Mouse (Mus musculus) lung, postnatal 0 days (tissue): ENCODE measurements around the gene Col20a1. TPM values are rescaled to one million over a fixed set of nuclear protein-coding genes. Genes with fewer than 3 reads are reported as not detected.

Source experiments
- ATAC-seq: fragments of 200-750 bp; cut with Nextera tagmentation; 2 replicates; pipeline ENCODE4 v1.8.0; 2017; ENCODE audit warnings: moderate library complexity
- DNase-seq: peaks from one replicate; pipeline ENCODE4 v3.0.0-alpha.2; 2016; ENCODE audit warnings: low spot score
- H3K27ac ChIP-seq: fragments of 300-500 bp; sonication (generic); 2 replicates; pipeline ENCODE4 v1.5.1; 2014; ENCODE audit warnings: antibody characterized with exemption, mild to moderate bottlenecking, low read length, mixed read lengths
- H3K27me3 ChIP-seq: fragments of 300-500 bp; sonication (generic); replicated peaks from 2 replicates; pipeline ENCODE4 v1.6.1; 2014; ENCODE audit warnings: low read length, mixed read lengths; ENCODE audit not compliant: insufficient read depth
- H3K36me3 ChIP-seq: fragments of 300-500 bp; sonication (generic); 2 replicates; pipeline ENCODE4 v1.6.1; 2014; ENCODE audit warnings: low read length, mixed read lengths; ENCODE audit not compliant: insufficient read depth
- H3K4me1 ChIP-seq: fragments of 300-500 bp; sonication (generic); 2 replicates; pipeline ENCODE4 v1.6.1; 2014; ENCODE audit warnings: antibody characterized with exemption, low read depth, low read length, mixed read lengths; ENCODE audit not compliant: insufficient read depth
- H3K4me2 ChIP-seq: fragments of 300-500 bp; sonication (generic); replicated peaks from 2 replicates; pipeline ENCODE4 v1.6.1; 2014; ENCODE audit warnings: low read depth, mild to moderate bottlenecking, low read length, moderate library complexity, mixed read lengths
- H3K4me3 ChIP-seq: fragments of 300-500 bp; sonication (generic); 2 replicates; pipeline ENCODE4 v1.5.1; 2014; ENCODE audit warnings: low read depth, low read length
- H3K9ac ChIP-seq: fragments of 300-500 bp; sonication (generic); replicated peaks from 2 replicates; pipeline ENCODE4 v1.6.1; 2014; ENCODE audit warnings: low read depth, mild to moderate bottlenecking
- H3K9me3 ChIP-seq: fragments of 300-500 bp; sonication (generic); 2 replicates; pipeline ENCODE4 v1.6.1; 2016; ENCODE audit warnings: low read length, mixed read lengths
- CTCF ChIP-seq: IDR thresholded peaks from 2 replicates; pipeline ENCODE4 v1.5.1; 2016; ENCODE audit warnings: antibody characterized with exemption, mild to moderate bottlenecking
- EP300 ChIP-seq: IDR thresholded peaks from 2 replicates; pipeline ENCODE4 v1.6.1; 2016; ENCODE audit warnings: antibody characterized with exemption, mild to moderate bottlenecking, control low read depth
- WGBS: fragments of 180-500 bp; shearing (Covaris S2); extraction: QIAGEN DNeasy Blood & Tissue Kit; methylation state at CpG from one replicate; pipeline ENCODE4 v1.1.7; 2014; 5-methylcytosine and 5-hydroxymethylcytosine counted together
- polyA plus RNA-seq: library from polyadenylated mRNA; unstranded; fragments of >200 nt; fragmentation: Nextera tagmentation; extraction: Ambion mirVana; gene quantifications from 2 replicates; pipeline ENCODE4 v1.2.1, GENCODE M21; 2015

The Col20a1 gene
- polyA plus RNA-seq: 0.20 and 0.30 TPM in 2 replicates

GRCm38 (mm10) chr2:180986449-180986848 lies at the start of gene Col20a1:
Gene Col20a1, plus strand, starts transcription at chr2:180986535.
- TF ChIP-seq EP300 (no peak), CTCF (no peak)
- Histone ChIP-seq H3K4me2 (no peak within 1 kb of the TSS), H3K27ac (no peak within 1 kb of the TSS), H3K4me3 (no peak within 1 kb of the TSS), H3K4me1 (no peaks in the 10 kb centered on the region), H3K9ac (no peak within 1 kb of the TSS), H3K27me3 (no peaks in the 10 kb centered on the region), H3K9me3 (no peaks in the 10 kb centered on the region), H3K36me3 (peaks cover 6% of the 10 kb centered on the region)
- no peak for DNase-seq
- WGBS: 64% methylated on average over 2 of the region's 2 CpGs
- ATAC-seq: no peak

GRCm38 (mm10) chr2:180940187-180940586 lies 46.1 kb upstream of the Col20a1 start:
- TF ChIP-seq CTCF (no peak), EP300 (no peak)
- Histone ChIP-seq H3K36me3 (no peaks in the 10 kb centered on the region), H3K4me3 (no peak overlapping the region), H3K9ac (no peak overlapping the region), H3K4me2 (no peak overlapping the region), H3K27me3 (no peaks in the 10 kb centered on the region), H3K27ac (no peak overlapping the region), H3K9me3 (no peaks in the 10 kb centered on the region), H3K4me1 (no peaks in the 10 kb centered on the region)
- ATAC-seq (no peak), DNase-seq (no peak)

- Histone ChIP-seq H3K27me3 (no peaks in the 10 kb centered on the region), H3K9ac (no peak overlapping the region), H3K36me3 (no peaks in the 10 kb centered on the region), H3K9me3 (no peaks in the 10 kb centered on the region), H3K4me2 (no peak overlapping the region), H3K4me1 (no peaks in the 10 kb centered on the region), H3K4me3 (no peak overlapping the region), H3K27ac (no peak overlapping the region)
- no peak for TF ChIP-seq EP300
- TF ChIP-seq CTCF: no peak
- DNase-seq: no peak
- ATAC-seq: no peak
These were observed 44.5 kb upstream of the Col20a1 start for GRCm38 (mm10) chr2:180941869-180942268.

GRCm38 (mm10) chr2:180949947-180950346 lies 36.4 kb upstream of the Col20a1 start:
- DNase-seq (no peak), ATAC-seq (no peak)
- no peak for TF ChIP-seq EP300
- TF ChIP-seq CTCF: no peak
- H3K36me3 ChIP-seq: no peaks in the 10 kb centered on the region
- no peaks in the 10 kb centered on the region for H3K9me3 ChIP-seq
- H3K9ac ChIP-seq: no peak overlapping the region
- no peak overlapping the region for H3K4me3 ChIP-seq
- 16% methylated on average over 1 of the region's 1 CpGs for WGBS
- H3K27ac ChIP-seq: no peak overlapping the region
- H3K27me3 ChIP-seq: peaks cover 4% of the 10 kb centered on the region; the same call in 1 of the 2 replicates
- no peak overlapping the region for H3K4me2 ChIP-seq
- 0 out of 2 replicates have a peak, but pooled peaks cover 2% of the 10 kb centered on the region for H3K4me1 ChIP-seq

- no peak for TF ChIP-seq EP300
- no peak for TF ChIP-seq CTCF
- 0 out of 2 replicates have a peak overlapping the region, but pooled peaks have one; percentile 46 for H3K4me3 ChIP-seq
- H3K27me3 ChIP-seq: peaks cover 8% of the 10 kb centered on the region; the same call in 1 of the 2 replicates
- ATAC-seq (no peak), DNase-seq (peak; percentile 48)
- H3K36me3 ChIP-seq: no peaks in the 10 kb centered on the region
- peak overlapping the region; percentile 65 for H3K4me2 ChIP-seq
- peak overlapping the region; percentile 55; the same call in 1 of the 2 replicates for H3K27ac ChIP-seq
- H3K4me1 ChIP-seq: 0 out of 2 replicates have a peak, but pooled peaks cover 2% of the 10 kb centered on the region
- no peak overlapping the region for H3K9ac ChIP-seq
- H3K9me3 ChIP-seq: no peaks in the 10 kb centered on the region
- WGBS: 13% methylated on average over 9 of the region's 9 CpGs
These were observed 33.6 kb upstream of the Col20a1 start for GRCm38 (mm10) chr2:180952731-180953171.

GRCm38 (mm10) chr2:180953638-180954037 lies 32.7 kb upstream of the Col20a1 start:
- Histone ChIP-seq H3K36me3 (no peaks in the 10 kb centered on the region), H3K9ac (no peak overlapping the region), H3K27ac (peak overlapping the region; percentile 73), H3K4me1 (0 out of 2 replicates have a peak, but pooled peaks cover 2% of the 10 kb centered on the region), H3K4me3 (peak overlapping the region; percentile 46), H3K4me2 (peak overlapping the region; percentile 65), H3K27me3 (peaks cover 8% of the 10 kb centered on the region; the same call in 1 of the 2 replicates), H3K9me3 (no peaks in the 10 kb centered on the region)
- TF ChIP-seq CTCF (no peak), EP300 (no peak)
- DNase-seq (no peak), ATAC-seq (no peak)
- 24% methylated on average over 2 of the region's 2 CpGs for WGBS
